Mouse (Mus musculus): ENCODE data around the gene Hmgcll1. TPM values are rescaled to one million over a fixed set of nuclear protein-coding genes. Genes with fewer than 3 reads are reported as not detected.

Gene Hmgcll1
- total RNA-seq (2021) = 10 to 100 TPM; 13.8 to 14.7 TPM

- DNase-seq = peak; percentile 55 to 67
Measured at GRCm38 (mm10) chr9:76014631-76015531, at the start of gene Hmgcll1. Hmgcll1 (plus strand) TSS chr9:76014855.

- DNase-seq = no peak
Measured at GRCm38 (mm10) chr9:75980097-75980496, 34.6 kb upstream of the Hmgcll1 start.

GRCm38 (mm10) chr9:75981139-75981538, 33.5 kb upstream of the Hmgcll1 start:
- DNase-seq = no peak

GRCm38 (mm10) chr9:75989491-75989890, 25.2 kb upstream of the Hmgcll1 start:
- no peak for DNase-seq

GRCm38 (mm10) chr9:75998791-75999350, 15.8 kb upstream of the Hmgcll1 start:
- no peak for DNase-seq

GRCm38 (mm10) chr9:76000876-76001858, 13.5 kb upstream of the Hmgcll1 start:
- DNase-seq = no peak

GRCm38 (mm10) chr9:76003066-76003465, 11.6 kb upstream of the Hmgcll1 start:
- DNase-seq = no peak

- DNase-seq = no peak
Measured at GRCm38 (mm10) chr9:76003637-76004036, 11.0 kb upstream of the Hmgcll1 start.

GRCm38 (mm10) chr9:76007342-76007970, 7.2 kb upstream of the Hmgcll1 start:
- DNase-seq = no peak

GRCm38 (mm10) chr9:76013789-76014188, 866 bp upstream of the Hmgcll1 start:
- no peak for DNase-seq

- DNase-seq = peak in 1 of 2 experiments; percentile 46
Measured at GRCm38 (mm10) chr9:76015971-76016370, 1.3 kb downstream of the Hmgcll1 start.

GRCm38 (mm10) chr9:76016506-76016905, 1.9 kb downstream of the Hmgcll1 start:
- DNase-seq = no peak

- no peak for DNase-seq
Measured at GRCm38 (mm10) chr9:76023551-76023973, 8.9 kb downstream of the Hmgcll1 start.

GRCm38 (mm10) chr9:76024277-76025246, 9.9 kb downstream of the Hmgcll1 start:
- DNase-seq = peak in 1 of 2 experiments; percentile 31

- no peak for DNase-seq
Measured at GRCm38 (mm10) chr9:76029471-76030199, 15.0 kb downstream of the Hmgcll1 start.

GRCm38 (mm10) chr9:76035058-76035457, 20.4 kb downstream of the Hmgcll1 start:
- DNase-seq = no peak

- DNase-seq = no peak
Measured at GRCm38 (mm10) chr9:76038327-76039103, 23.9 kb downstream of the Hmgcll1 start.

- no peak for DNase-seq
Measured at GRCm38 (mm10) chr9:76039711-76040110, 25.1 kb downstream of the Hmgcll1 start.

GRCm38 (mm10) chr9:76043341-76043740, 28.7 kb downstream of the Hmgcll1 start:
- no peak for DNase-seq

Data from layer of hippocampus, postnatal 36 days (tissue).